Mouse (Mus musculus): ENCODE results near the gene Tmem33. TPM values are rescaled to one million over a fixed set of nuclear protein-coding genes. Genes with fewer than 3 reads are reported as not detected.

The Tmem33 gene
- polyA plus RNA-seq, 1 experiment from 2014 or later, result 98.1 TPM

DNA sequence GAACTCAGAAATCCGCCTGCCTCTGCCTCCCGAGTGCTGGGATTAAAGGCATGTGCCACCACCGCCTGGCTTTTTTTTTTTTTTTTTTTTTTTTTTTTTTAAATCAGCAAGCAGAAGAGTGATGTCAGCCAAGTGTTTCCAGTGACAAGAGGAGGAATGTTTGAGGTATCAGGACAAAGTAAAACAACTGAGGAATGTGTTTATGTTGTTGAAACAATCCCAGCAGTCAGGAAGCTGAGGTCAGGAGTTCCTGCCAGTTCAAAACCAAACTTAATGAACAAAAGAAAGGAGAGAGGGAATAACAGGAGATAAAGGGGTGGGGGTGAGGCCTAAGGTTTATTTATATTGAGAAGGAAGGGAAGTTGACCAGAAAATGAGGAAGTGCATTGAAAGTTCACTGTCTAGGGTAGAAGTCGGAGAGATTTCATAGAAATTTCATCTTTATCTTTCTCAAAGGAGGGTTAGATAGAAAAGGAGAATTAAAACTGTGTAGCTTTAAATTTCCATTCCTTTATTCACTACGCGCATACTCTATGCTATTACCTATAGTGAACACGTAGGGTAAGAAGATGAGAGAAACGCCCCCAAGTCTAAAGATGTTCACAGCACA lies 41.5 kb downstream of the Tmem33 start:
- 74% methylated on average over 7 of the region's 8 CpGs for WGBS
- H3K9me3 ChIP-seq, result no peaks in the 10 kb centered on the region
- no peak overlapping the region for H3K27ac ChIP-seq
- no peaks in the 10 kb centered on the region for H3K4me1 ChIP-seq
- no peaks in the 10 kb centered on the region for H3K27me3 ChIP-seq (replicated peaks)
- H3K4me3 ChIP-seq (replicated peaks), result no peak overlapping the region
- H3K9ac ChIP-seq, result no peak overlapping the region
- H3K36me3 ChIP-seq, result no peaks in the 10 kb centered on the region
- ATAC-seq (ENCODE audit: insufficient read depth, low FRiP score, low read depth), result no peak
- H3K4me2 ChIP-seq, result no peak overlapping the region

DNA sequence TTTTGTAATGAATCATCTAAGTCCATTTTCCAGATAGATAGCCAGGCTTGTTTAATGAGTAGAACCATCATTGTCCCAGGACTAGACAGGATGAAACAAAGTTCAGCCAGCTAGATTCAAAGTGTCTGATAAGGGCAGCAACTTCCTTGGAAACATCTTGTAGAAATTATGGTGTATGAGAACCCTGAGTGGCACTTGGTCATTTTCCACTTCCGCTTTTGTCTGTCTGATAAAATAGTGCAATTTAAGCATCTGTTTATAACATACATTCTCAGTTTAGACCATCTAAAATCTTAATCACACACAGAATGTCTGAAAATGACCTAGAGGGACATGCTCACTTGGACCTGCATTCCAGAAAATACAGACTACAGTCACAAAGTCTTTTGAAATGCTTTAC lies 43.5 kb downstream of the Tmem33 start:
- Histone ChIP-seq H3K9me3 (no peaks in the 10 kb centered on the region), H3K4me2 (no peak overlapping the region), H3K27ac (no peak overlapping the region), H3K9ac (no peak overlapping the region), H3K4me1 (no peaks in the 10 kb centered on the region), H3K4me3 (replicated peaks) (no peak overlapping the region), H3K27me3 (replicated peaks) (no peaks in the 10 kb centered on the region), H3K36me3 (no peaks in the 10 kb centered on the region)
- WGBS, result 87% methylated on average over 1 of the region's 1 CpGs
- ATAC-seq (ENCODE audit: insufficient read depth, low FRiP score, low read depth), result no peak

DNA sequence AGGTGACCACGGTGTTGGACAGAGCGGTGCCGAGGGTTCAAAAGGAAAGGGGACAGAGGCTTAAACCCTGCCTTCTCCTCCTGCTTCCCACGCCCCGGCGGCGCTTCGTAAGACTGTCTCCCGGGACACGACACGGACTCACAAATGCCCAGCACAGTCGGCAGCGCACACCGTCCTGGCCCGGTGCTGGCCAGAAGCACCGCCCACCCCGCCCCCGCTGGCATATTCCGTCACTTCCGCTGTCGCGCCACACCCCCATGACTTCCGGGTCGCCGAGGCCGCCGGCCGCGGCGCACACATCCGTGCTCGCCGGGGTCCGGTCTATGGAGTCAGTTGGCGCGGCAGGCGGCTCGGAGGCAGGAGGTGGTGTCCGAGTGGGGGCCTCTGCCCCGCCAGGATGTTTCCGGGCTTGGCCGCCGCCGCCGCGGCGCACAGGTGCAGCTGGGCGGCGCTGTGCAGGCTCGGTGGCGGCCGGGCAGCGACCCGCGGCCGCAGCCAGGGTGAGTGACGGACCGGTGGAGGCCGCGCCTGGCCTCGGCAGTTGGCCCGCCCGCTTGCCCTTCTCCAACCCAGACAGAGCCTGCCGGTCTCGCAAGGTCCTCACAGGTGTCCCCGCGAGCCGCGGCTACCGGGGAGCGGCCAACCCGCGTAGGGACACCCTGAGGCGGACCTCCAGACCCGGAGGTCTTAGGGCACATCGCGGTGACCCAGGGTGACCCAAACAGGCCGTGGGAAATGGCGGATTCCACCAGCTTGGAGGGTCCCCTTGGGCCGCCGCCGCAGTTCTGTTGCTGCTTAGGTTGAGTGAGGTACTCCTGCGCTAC lies 46.5 kb downstream of the Tmem33 start, which contains the start of gene Slc30a9:
TSS of gene Slc30a9 (plus strand) at position 258 of the 824 bp plus-strand sequence.
- peak; percentile 96 for ATAC-seq (ENCODE audit: insufficient read depth, low FRiP score, low read depth)
- Histone ChIP-seq H3K9ac (peak within 1 kb of the TSS; percentile 95), H3K36me3 (0 out of 2 replicates have a peak, but pooled peaks cover 3% of the 10 kb centered on the region), H3K27me3 (replicated peaks) (no peaks in the 10 kb centered on the region), H3K4me2 (peak within 1 kb of the TSS; percentile 65), H3K9me3 (no peaks in the 10 kb centered on the region), H3K27ac (peak within 1 kb of the TSS; percentile 81), H3K4me3 (replicated peaks) (peak within 1 kb of the TSS; percentile 97), H3K4me1 (no peaks in the 10 kb centered on the region)
- under 1% methylated on average over 79 of the region's 83 CpGs for WGBS

DNA sequence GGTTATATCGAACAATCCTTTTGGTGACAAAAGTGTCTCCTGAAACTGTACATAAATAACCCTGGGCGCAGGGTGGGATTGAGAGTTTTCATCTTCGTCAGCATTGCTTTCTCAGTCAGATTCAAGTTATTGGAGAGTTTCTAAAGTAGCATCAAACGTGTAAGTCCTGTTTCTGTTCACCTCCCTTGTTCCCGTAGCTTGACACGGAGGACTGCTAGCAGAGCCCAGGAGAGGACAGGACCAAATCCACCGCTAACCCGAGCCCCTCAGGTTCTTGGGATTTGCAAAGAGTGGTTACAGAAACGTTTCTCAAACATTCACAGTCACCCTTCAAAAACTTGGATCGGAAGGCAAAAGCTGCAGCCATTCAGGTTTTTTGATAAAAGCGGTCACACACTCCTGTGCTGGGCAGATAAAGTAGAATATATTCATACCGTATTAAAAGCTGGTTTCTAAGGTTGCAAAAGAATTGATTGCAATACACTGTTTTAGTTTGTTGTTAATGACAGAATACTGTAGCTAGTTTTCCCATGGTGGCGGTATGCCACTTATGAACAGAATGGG lies 47.4 kb downstream of the Tmem33 start:
- ATAC-seq (ENCODE audit: insufficient read depth, low FRiP score, low read depth), result no peak
- no peaks in the 10 kb centered on the region for H3K27me3 ChIP-seq (replicated peaks)

DNA sequence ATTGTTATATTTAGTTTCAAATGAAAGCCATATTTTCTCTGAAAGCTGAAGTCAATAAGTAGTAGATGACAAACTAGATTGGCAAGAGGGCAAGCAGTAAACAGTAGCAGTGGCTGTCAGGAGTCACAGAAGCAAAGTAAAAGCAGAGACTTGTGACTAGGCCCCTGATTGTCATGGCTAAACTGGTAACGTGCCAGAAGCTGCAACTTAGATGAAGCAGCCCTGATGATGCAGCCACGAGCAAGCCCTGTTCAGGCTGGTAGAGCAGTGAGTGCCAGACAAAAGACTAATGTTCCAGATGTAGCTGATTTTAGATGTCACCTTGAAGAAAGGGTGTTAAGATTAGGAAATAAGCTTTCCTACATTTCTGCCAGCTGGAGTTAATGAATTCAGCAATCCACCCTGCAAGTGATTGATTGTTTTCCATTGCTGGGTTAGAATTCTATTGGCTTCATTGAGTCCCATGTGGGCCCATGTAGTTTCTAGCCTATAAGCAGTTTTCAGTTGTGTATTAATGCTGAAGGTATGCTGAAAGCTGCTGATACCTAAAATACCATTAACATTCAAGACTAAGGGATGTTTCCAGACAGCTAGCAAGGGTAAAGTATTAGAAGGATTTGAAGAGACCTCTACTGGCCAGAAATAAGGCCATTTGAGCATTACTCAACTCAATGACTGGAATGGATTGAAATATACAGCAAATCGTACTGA lies 51.6 kb downstream of the Tmem33 start:
- Histone ChIP-seq H3K27ac (no peak overlapping the region), H3K9me3 (no peaks in the 10 kb centered on the region), H3K4me2 (no peak overlapping the region), H3K36me3 (0 out of 2 replicates have a peak, but pooled peaks cover 7% of the 10 kb centered on the region), H3K27me3 (replicated peaks) (no peaks in the 10 kb centered on the region), H3K4me1 (no peaks in the 10 kb centered on the region), H3K9ac (no peak overlapping the region), H3K4me3 (replicated peaks) (no peak overlapping the region)
- 74% methylated on average over 3 of the region's 3 CpGs for WGBS
- no peak for ATAC-seq (ENCODE audit: insufficient read depth, low FRiP score, low read depth)

More for the DNA sequence above, 47.4 kb downstream of the Tmem33 start:
- Histone ChIP-seq H3K4me1 (no peaks in the 10 kb centered on the region), H3K9ac (peak overlapping the region; percentile 95; the same call in 1 of the 2 replicates), H3K9me3 (no peaks in the 10 kb centered on the region), H3K36me3 (0 out of 2 replicates have a peak, but pooled peaks cover 3% of the 10 kb centered on the region), H3K4me2 (peak overlapping the region; percentile 65), H3K27ac (no peak overlapping the region), H3K4me3 (replicated peaks) (peak overlapping the region; percentile 97)
- WGBS, result 27% methylated on average over 13 of the region's 13 CpGs

DNA sequence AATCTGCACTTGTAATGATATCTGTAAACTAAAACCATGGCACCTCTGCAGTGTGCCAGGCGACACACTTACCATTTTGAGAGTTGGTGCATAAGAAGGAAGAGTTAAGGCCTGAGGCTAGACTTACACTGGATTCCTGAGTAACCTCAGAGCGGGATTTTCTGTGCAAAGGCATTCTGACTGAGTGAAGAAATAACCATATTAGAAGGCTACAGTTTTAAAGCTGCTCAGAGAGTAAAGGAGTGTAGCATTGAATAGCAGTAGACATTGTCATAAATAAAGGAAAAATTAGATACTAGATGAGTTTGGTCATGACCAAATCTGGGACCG lies 52.1 kb downstream of the Tmem33 start:
- 92% methylated on average over 3 of the region's 3 CpGs for WGBS
- Histone ChIP-seq H3K9ac (no peak overlapping the region), H3K4me3 (replicated peaks) (no peak overlapping the region), H3K27ac (no peak overlapping the region), H3K27me3 (replicated peaks) (no peaks in the 10 kb centered on the region), H3K9me3 (no peaks in the 10 kb centered on the region), H3K4me2 (no peak overlapping the region), H3K36me3 (peaks cover 8% of the 10 kb centered on the region; the same call in 1 of the 2 replicates), H3K4me1 (no peaks in the 10 kb centered on the region)
- no peak for ATAC-seq (ENCODE audit: insufficient read depth, low FRiP score, low read depth)

DNA sequence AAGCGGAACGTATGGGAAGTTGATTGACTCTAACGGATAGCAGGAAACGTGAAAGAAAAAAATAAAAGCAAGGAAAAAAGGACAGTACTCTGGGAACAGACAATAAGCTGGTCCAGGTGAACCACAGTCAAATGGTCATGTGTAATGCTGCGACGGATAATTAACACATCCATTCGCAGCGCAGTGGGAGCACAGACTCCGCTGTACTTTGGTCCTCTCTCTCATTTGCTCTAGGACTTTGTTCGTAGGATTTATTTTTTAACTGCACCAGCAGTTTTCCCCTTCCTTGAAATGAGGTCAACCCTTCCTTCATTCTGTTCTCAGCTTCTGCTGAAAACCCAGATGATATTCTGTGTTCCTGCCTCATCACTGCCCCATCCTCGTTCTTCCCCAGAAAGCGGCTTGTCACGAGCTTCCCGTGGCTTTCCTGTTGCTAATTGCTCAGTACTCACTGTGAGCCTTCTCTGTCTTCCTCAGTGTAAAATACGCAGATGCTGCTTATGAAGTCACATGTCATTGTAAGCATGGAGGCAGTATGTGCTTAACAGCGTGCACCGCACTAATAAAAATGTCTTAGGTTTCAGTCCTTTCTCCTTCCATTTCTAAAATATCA lies 61.4 kb downstream of the Tmem33 start:
- 86% methylated on average over 17 of the region's 17 CpGs for WGBS

DNA sequence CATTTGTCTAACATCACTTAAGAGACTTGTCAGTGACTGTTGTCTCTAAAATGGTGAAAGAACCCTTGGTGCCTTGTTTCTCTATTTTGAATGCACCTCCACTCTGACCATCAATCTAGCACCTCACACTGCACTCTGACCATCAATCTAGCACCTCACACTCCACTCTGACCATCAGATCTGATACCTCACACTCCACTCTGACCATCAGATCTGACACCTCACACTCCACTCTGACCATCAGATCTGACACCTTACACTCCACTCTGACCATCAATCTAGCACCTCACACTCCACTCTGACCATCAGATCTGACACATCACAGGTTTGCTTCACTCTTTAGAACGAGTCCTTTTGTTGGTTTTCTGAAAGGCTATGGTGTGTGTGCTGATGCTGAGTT lies 63.7 kb downstream of the Tmem33 start:
- no peaks in the 10 kb centered on the region for H3K36me3 ChIP-seq
- WGBS, result 52% methylated on average over 1 of the region's 1 CpGs

More for the DNA sequence above, 61.4 kb downstream of the Tmem33 start:
- Histone ChIP-seq H3K4me1 (no peaks in the 10 kb centered on the region), H3K27ac (no peak overlapping the region), H3K4me3 (replicated peaks) (no peak overlapping the region), H3K9ac (no peak overlapping the region), H3K4me2 (no peak overlapping the region), H3K36me3 (peaks cover 11% of the 10 kb centered on the region; the same call in 1 of the 2 replicates), H3K27me3 (replicated peaks) (no peaks in the 10 kb centered on the region), H3K9me3 (no peaks in the 10 kb centered on the region)
- ATAC-seq (ENCODE audit: insufficient read depth, low FRiP score, low read depth), result no peak

DNA sequence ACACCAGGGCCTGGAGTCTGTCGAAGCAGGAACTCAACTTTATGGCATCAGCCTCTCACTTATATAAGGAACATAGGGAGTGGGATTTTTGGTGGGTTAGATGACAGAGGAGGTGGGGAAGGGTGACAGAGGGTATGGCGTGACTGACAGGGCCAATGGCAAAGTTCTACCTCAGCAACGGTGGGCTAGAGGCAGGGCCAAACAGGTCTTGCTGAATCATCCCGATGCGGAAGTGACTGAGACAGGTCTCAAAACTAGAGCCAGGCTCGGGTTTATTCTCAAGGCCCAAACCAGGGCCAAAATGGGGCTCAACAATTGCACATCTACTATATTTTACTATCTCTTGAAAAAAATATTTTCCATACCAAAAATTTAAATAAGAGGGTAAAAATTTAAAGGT lies 80.4 kb downstream of the Tmem33 start:
- WGBS, result 91% methylated on average over 6 of the region's 6 CpGs
- no peak for ATAC-seq (ENCODE audit: insufficient read depth, low FRiP score, low read depth)
- Histone ChIP-seq H3K9ac (no peak overlapping the region), H3K27me3 (replicated peaks) (no peaks in the 10 kb centered on the region), H3K4me3 (replicated peaks) (no peak overlapping the region), H3K4me2 (no peak overlapping the region), H3K9me3 (no peaks in the 10 kb centered on the region), H3K4me1 (no peaks in the 10 kb centered on the region), H3K36me3 (peaks cover 7% of the 10 kb centered on the region), H3K27ac (no peak overlapping the region)

More for the DNA sequence above, 63.7 kb downstream of the Tmem33 start:
- H3K9ac ChIP-seq, result no peak overlapping the region
- ATAC-seq (ENCODE audit: insufficient read depth, low FRiP score, low read depth), result no peak
- no peak overlapping the region for H3K4me3 ChIP-seq (replicated peaks)
- no peak overlapping the region for H3K4me2 ChIP-seq
- no peaks in the 10 kb centered on the region for H3K4me1 ChIP-seq
- H3K27me3 ChIP-seq (replicated peaks), result no peaks in the 10 kb centered on the region
- no peaks in the 10 kb centered on the region for H3K9me3 ChIP-seq
- H3K27ac ChIP-seq, result no peak overlapping the region

Data from stomach, embryonic 15.5 days (tissue).